Mouse (Mus musculus) urinary bladder, postnatal 4 days (tissue): ENCODE data around the gene Ybx2.
A peak's percentile ranks its signal among the peaks of the same experiment; 100 is the strongest.

ENCODE experiments used
- DNase-seq, 2 experiments: peaks; one replicate each; pipeline ENCODE4 v3.0.0; 2021 to 2022; ENCODE audit warnings: low spot score in 2 of 2

The Ybx2 gene

GRCm38 (mm10) chr11:69961841-69962240, 26.2 kb downstream of the Ybx2 start:
- DNase-seq, result no peak

GRCm38 (mm10) chr11:69964650-69965270, 29.2 kb downstream of the Ybx2 start, which contains the start of gene Cldn7:
Cldn7 (plus strand) TSS chr11:69964779.
- DNase-seq, result no peak

- peak in 1 of 2 experiments; percentile 58 for DNase-seq
Observed at GRCm38 (mm10) chr11:69965271-69966005, 29.8 kb downstream of the Ybx2 start.

GRCm38 (mm10) chr11:69966006-69966859, 30.6 kb downstream of the Ybx2 start:
- DNase-seq, result peak in 1 of 2 experiments; percentile 45

GRCm38 (mm10) chr11:69966860-69967517, 31.4 kb downstream of the Ybx2 start:
- no peak for DNase-seq

- DNase-seq, result no peak
Observed at GRCm38 (mm10) chr11:69968793-69969192, 33.2 kb downstream of the Ybx2 start.

- no peak for DNase-seq
Observed at GRCm38 (mm10) chr11:69970222-69970621, 34.6 kb downstream of the Ybx2 start.

GRCm38 (mm10) chr11:69970775-69971174, 35.2 kb downstream of the Ybx2 start:
- no peak for DNase-seq

- DNase-seq, result no peak
Observed at GRCm38 (mm10) chr11:69974907-69975306, 39.3 kb downstream of the Ybx2 start.

- DNase-seq, result no peak
Observed at GRCm38 (mm10) chr11:69976271-69976670, 40.7 kb downstream of the Ybx2 start.

GRCm38 (mm10) chr11:69979827-69980195, 44.2 kb downstream of the Ybx2 start:
- no peak for DNase-seq

GRCm38 (mm10) chr11:69980196-69981140, 44.9 kb downstream of the Ybx2 start:
- DNase-seq, result peak; percentile 97 to 98

GRCm38 (mm10) chr11:69981141-69981762, 45.7 kb downstream of the Ybx2 start, which contains the start of gene Ctdnep1:
Ctdnep1 (plus strand) TSS chr11:69981156.
- no peak for DNase-seq

- DNase-seq, result no peak
Observed at GRCm38 (mm10) chr11:69982225-69982624, 46.6 kb downstream of the Ybx2 start, which contains the start of gene Elp5. Elp5 (minus strand) TSS chr11:69982517.

GRCm38 (mm10) chr11:69982877-69983276, 47.3 kb downstream of the Ybx2 start:
- DNase-seq, result no peak

- no peak for DNase-seq
Observed at GRCm38 (mm10) chr11:69983377-69983776, 47.8 kb downstream of the Ybx2 start.

GRCm38 (mm10) chr11:69984431-69984830, 48.8 kb downstream of the Ybx2 start:
- DNase-seq, result no peak

- DNase-seq, result no peak
Observed at GRCm38 (mm10) chr11:69989949-69990348, 54.4 kb downstream of the Ybx2 start.
